Mouse (Mus musculus): ENCODE results near the gene Rgs9bp.
"Not testable (repeated sequence)": the region's sequence is repeated elsewhere in the genome, so short reads cannot be mapped to it uniquely, and the experiment has no call there.

The Rgs9bp gene

GRCm38 (mm10) chr7:35530544-35530943 lies 54.8 kb downstream of the Rgs9bp start:
- DNase-seq (ENCODE audit: low spot score) = not testable (repeated sequence)

- DNase-seq (ENCODE audit: low spot score) = no peak
These were observed 55.4 kb downstream of the Rgs9bp start for GRCm38 (mm10) chr7:35530026-35530425.

Data from adipocyte (in vitro differentiated cells).